Comparison of ENCODE assay signal across 22 mouse cellular contexts in the genomic region with DNA sequence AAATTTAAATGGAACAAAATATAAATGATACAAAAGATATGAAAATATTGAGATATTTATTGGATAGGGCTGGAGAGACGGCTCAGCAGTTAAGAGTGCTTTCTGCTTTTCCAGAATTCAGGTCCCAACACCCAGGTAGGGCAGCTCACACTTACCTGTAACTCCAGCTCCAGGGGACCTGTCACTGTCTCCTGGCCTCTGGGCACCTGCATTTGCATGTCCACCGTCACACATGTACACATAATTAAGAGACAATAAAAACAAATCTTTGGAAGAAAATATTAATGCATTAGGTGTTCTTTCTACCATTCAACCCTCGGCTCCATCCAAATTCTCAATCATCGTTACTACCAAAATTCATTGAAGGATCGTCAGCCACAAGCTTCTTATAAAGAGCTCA.
"Had no signal": no experiment of that assay in that cellular context is flagged by ENCODE, and none has a peak within 500 bp of the region (broad histone marks: within the 10 kb centered on the region; RNA-seq: fewer than 3 reads in every experiment).

No protein-coding gene starts in this region.

- H3K4me3 ChIP-seq: kidney, embryonic 15.5 days; limb, embryonic 12.5 days; limb, embryonic 15.5 days; midbrain, embryonic 12.5 days; midbrain, embryonic 15.5 days; neural tube, embryonic 12.5 days; neural tube, embryonic 15.5 days had no signal

- H3K9ac ChIP-seq: kidney, embryonic 15.5 days; limb, embryonic 12.5 days; limb, embryonic 15.5 days; liver, embryonic 14.5 days; liver, postnatal 0 days; lung, embryonic 14.5 days; midbrain, embryonic 12.5 days; midbrain, embryonic 15.5 days; neural tube, embryonic 12.5 days; neural tube, embryonic 15.5 days had no signal

- H3K27me3 ChIP-seq: kidney, embryonic 15.5 days; limb, embryonic 12.5 days; limb, embryonic 15.5 days; midbrain, embryonic 12.5 days; midbrain, embryonic 15.5 days; neural tube, embryonic 12.5 days; neural tube, embryonic 15.5 days had no signal

- ATAC-seq: liver, postnatal 0 days; lung, postnatal 0 days; midbrain, embryonic 15.5 days had no signal

- H3K4me2 ChIP-seq: kidney, embryonic 15.5 days; limb, embryonic 12.5 days; limb, embryonic 15.5 days; liver, embryonic 11.5 days; lung, embryonic 14.5 days; midbrain, embryonic 12.5 days; midbrain, embryonic 15.5 days; neural tube, embryonic 12.5 days; neural tube, embryonic 15.5 days had no signal

- H3K4me1 ChIP-seq: kidney, embryonic 15.5 days; limb, embryonic 12.5 days; limb, embryonic 15.5 days; midbrain, embryonic 12.5 days; midbrain, embryonic 15.5 days; neural tube, embryonic 12.5 days; neural tube, embryonic 15.5 days had no signal

- DNase-seq: kidney, postnatal 36 days; layer of hippocampus, adult 9-11 months; left cerebral cortex, postnatal 4 days; liver, postnatal 0 days; lung, embryonic 14.5 days; right cerebral cortex, adult 18-20 months; right cerebral cortex, postnatal 4 days; thymus, adult 2 months; thymus, postnatal 14 days; thymus, postnatal 4 days had no signal

- H3K27ac ChIP-seq: kidney, embryonic 15.5 days; limb, embryonic 12.5 days; limb, embryonic 15.5 days; liver, embryonic 14.5 days; macrophage; midbrain, embryonic 12.5 days; midbrain, embryonic 15.5 days; neural tube, embryonic 12.5 days; neural tube, embryonic 15.5 days; stomach, postnatal 0 days had no signal

- H3K9me3 ChIP-seq: kidney, embryonic 15.5 days; limb, embryonic 12.5 days; limb, embryonic 15.5 days; midbrain, embryonic 12.5 days; midbrain, embryonic 15.5 days; neural tube, embryonic 12.5 days; neural tube, embryonic 15.5 days had no signal
